Mouse (Mus musculus) stomach, embryonic 16.5 days (tissue): Measurements from ENCODE around the gene Luzp1. TPM values are rescaled to one million over a fixed set of nuclear protein-coding genes. Genes with fewer than 3 reads are reported as not detected.

Experiments
- ATAC-seq: fragments of 200-750 bp; cut with Nextera tagmentation; 2 replicates; pipeline ENCODE4 v1.8.0; 2017; ENCODE audit warnings: moderate number of reproducible peaks, moderate TSS enrichment; ENCODE audit not compliant: insufficient read depth, low FRiP score
- H3K27ac ChIP-seq: fragments of 300-500 bp; sonication (generic); 2 replicates; pipeline ENCODE4 v1.5.1; 2014; ENCODE audit warnings: low read length
- H3K27me3 ChIP-seq: fragments of 300-500 bp; sonication (generic); 2 replicates; pipeline ENCODE4 v1.6.1; 2014; ENCODE audit warnings: low read length, control low read depth, mixed read lengths; ENCODE audit not compliant: control insufficient read depth, insufficient read depth
- H3K36me3 ChIP-seq: fragments of 300-500 bp; sonication (generic); 2 replicates; pipeline ENCODE4 v1.6.1; 2014; ENCODE audit warnings: low read length; ENCODE audit not compliant: control insufficient read depth, insufficient read depth
- H3K4me1 ChIP-seq: fragments of 300-500 bp; sonication (generic); 2 replicates; pipeline ENCODE4 v1.6.1; 2014; ENCODE audit warnings: low read length, control low read depth, mixed read lengths; ENCODE audit not compliant: control insufficient read depth, insufficient read depth
- H3K4me2 ChIP-seq: fragments of 300-500 bp; sonication (generic); 2 replicates; pipeline ENCODE4 v1.6.1; 2014; ENCODE audit warnings: low read depth, low read length, mixed read lengths
- H3K4me3 ChIP-seq: fragments of 300-500 bp; sonication (generic); replicated peaks from 2 replicates; pipeline ENCODE4 v1.5.1; 2014; ENCODE audit warnings: mild to moderate bottlenecking, low read length
- H3K9ac ChIP-seq: fragments of 300-500 bp; sonication (generic); 2 replicates; pipeline ENCODE4 v1.6.1; 2014; ENCODE audit warnings: low read length
- H3K9me3 ChIP-seq: fragments of 300-500 bp; sonication (generic); replicated peaks from 2 replicates; pipeline ENCODE4 v1.6.1; 2016; ENCODE audit warnings: low read length, control low read depth; ENCODE audit not compliant: control insufficient read depth
- WGBS: fragments of 180-500 bp; shearing (Covaris S2); extraction: QIAGEN DNeasy Blood & Tissue Kit; methylation state at CpG from one replicate; pipeline ENCODE4 v1.1.7; 2014; 5-methylcytosine and 5-hydroxymethylcytosine counted together
- polyA plus RNA-seq: library from polyadenylated mRNA; unstranded; fragments of >200 nt; fragmentation: Nextera tagmentation; extraction: Ambion mirVana; gene quantifications from 2 replicates; pipeline ENCODE4 v1.2.1, GENCODE M21; 2015

Luzp1 gene
- polyA plus RNA-seq, 1 experiment from 2014 or later, result 88.7 TPM

DNA sequence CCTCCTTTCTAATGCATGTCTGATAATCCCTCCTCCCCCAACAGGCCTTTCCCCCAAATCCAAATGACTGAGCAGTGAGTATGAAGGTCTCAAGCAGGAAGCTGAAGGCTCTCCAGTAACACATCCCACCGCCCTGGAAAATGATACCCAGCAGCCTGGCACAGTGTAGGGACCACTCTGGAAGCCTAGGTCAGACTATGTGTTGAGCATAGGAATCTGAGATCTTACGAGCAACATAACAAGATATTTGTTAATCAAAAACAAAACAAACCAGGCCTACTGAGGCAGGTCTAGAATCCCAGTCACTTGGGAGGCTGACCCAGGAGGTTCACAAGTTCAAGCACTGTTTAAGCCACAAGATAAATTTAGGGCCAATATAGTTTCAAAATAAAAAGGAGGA is 131.0 kb downstream of the Luzp1 start:
- Histone ChIP-seq H3K9me3 (no peaks in the 10 kb centered on the region), H3K4me1 (peaks cover 13% of the 10 kb centered on the region), H3K36me3 (no peaks in the 10 kb centered on the region), H3K27ac (no peak overlapping the region), H3K4me2 (peak overlapping the region; percentile 76), H3K9ac (peak overlapping the region; percentile 50; the same call in 1 of the 2 replicates), H3K27me3 (no peaks in the 10 kb centered on the region), H3K4me3 (peak overlapping the region; percentile 98)
- 81% methylated on average over 2 of the region's 2 CpGs for WGBS
- no peak for ATAC-seq

DNA sequence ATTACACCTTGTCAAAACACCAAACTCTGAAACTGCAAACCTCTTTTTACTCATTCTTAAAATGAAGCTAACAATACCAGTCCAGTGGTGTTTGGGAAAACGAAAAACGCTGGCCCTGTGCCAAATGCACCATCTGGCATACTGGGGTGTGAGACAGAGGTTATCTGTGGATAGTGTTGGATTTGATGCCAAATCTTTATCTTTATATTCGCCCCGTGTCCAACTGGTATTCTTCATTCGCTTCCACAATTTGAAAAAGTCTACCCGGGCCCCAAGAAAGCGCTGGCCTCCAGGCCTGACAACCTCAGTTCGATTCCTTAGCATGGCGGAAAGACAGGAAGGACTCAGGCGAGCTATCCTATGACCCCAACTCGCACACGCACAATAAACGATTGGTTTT is 131.9 kb downstream of the Luzp1 start:
- no peak for ATAC-seq
- peaks cover 13% of the 10 kb centered on the region for H3K4me1 ChIP-seq
- H3K4me3 ChIP-seq, result peak overlapping the region; percentile 98
- peak overlapping the region; percentile 99 for H3K9ac ChIP-seq
- peak overlapping the region; percentile 89 for H3K27ac ChIP-seq
- H3K36me3 ChIP-seq, result no peaks in the 10 kb centered on the region
- H3K9me3 ChIP-seq, result no peaks in the 10 kb centered on the region
- H3K27me3 ChIP-seq, result no peaks in the 10 kb centered on the region
- H3K4me2 ChIP-seq, result peak overlapping the region; percentile 76
- WGBS, result under 1% methylated on average over 13 of the region's 13 CpGs

DNA sequence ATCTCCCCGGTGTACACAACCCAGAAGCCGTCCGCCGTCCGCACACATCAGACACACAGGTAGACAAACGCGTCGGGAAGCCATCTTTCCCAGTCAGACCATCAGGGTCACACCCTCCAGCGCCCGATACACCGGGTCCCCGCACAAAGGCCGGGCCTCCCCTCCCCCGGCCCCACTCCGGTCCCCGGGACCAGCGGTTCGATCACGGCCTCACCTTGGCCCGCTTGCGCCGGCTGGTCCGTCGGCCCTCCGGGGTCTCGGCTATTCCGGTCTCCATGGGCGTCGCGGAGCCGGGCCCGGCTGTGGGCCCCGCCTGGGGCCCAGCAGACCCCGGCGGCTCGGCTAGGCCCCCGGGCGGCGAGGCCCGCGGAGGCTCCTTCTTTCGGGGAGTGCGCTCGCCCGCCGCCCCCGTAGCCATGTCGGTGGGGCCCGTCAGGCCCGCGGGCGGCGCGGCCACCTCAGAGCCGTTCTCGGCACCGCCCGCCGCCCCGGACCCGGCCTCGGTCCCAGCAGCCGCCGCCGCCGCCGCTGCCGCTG is 132.5 kb downstream of the Luzp1 start:
- Histone ChIP-seq H3K4me3 (peak overlapping the region; percentile 98), H3K27ac (peak overlapping the region; percentile 89), H3K9me3 (no peaks in the 10 kb centered on the region), H3K4me1 (peaks cover 13% of the 10 kb centered on the region), H3K27me3 (no peaks in the 10 kb centered on the region), H3K4me2 (peak overlapping the region; percentile 76), H3K36me3 (no peaks in the 10 kb centered on the region), H3K9ac (peak overlapping the region; percentile 99)
- WGBS, result under 1% methylated on average over 64 of the region's 68 CpGs
- peak; percentile 55 for ATAC-seq

DNA sequence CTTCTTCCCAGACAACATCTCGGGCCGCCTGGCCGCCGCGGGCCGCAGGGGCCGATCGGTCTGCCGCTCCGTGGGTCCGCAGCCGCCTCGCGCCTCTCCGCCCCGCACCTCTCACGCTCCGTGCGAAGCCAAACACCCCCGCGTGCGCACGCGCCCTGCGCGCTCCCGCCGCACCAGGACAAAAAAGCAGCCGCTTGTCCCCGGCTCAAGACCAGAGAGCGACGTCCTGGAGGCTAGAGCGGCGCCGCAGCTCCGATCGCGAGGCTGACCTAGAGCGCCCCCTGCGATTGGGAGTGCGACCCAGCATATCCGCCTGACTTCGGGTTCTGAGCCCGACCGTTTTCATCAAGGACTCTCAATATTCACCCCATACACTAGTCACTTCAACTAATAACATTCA is 133.0 kb downstream of the Luzp1 start, which contains the start of gene Kdm1a:
Gene Kdm1a, minus strand, starts transcription at position 156 of the 400 bp plus-strand sequence.
- peak; percentile 90 for ATAC-seq
- H3K9me3 ChIP-seq, result no peaks in the 10 kb centered on the region
- H3K9ac ChIP-seq, result peak within 1 kb of the TSS; percentile 99
- under 1% methylated on average over 43 of the region's 45 CpGs for WGBS
- peak within 1 kb of the TSS; percentile 89 for H3K27ac ChIP-seq
- peaks cover 13% of the 10 kb centered on the region for H3K4me1 ChIP-seq
- no peaks in the 10 kb centered on the region for H3K36me3 ChIP-seq
- peak within 1 kb of the TSS; percentile 98 for H3K4me3 ChIP-seq
- no peaks in the 10 kb centered on the region for H3K27me3 ChIP-seq
- peak within 1 kb of the TSS; percentile 76 for H3K4me2 ChIP-seq

Other genes starting within 250 kb of the Luzp1 start
- 23.9 and 29.1 TPM in 2 replicates for gene Tcea3, start 222.0 kb upstream of the Luzp1 start, polyA plus RNA-seq
- 23.9 and 25.9 TPM in 2 replicates for gene Zfp46, start 185.1 kb upstream of the Luzp1 start, polyA plus RNA-seq
- 119 and 121 TPM in 2 replicates for gene Hnrnpr, start 158.8 kb upstream of the Luzp1 start, polyA plus RNA-seq
- gene Htr1d, start 46.2 kb upstream of the Luzp1 start, polyA plus RNA-seq, result 0.27 and 0.34 TPM in 2 replicates
- gene 6030445D17Rik, start 7.5 kb upstream of the Luzp1 start, polyA plus RNA-seq, result 0.19 and 0.21 TPM in 2 replicates
- gene Kdm1a, start 133.0 kb downstream of the Luzp1 start, polyA plus RNA-seq, result 17.1 and 18.9 TPM in 2 replicates
- gene Tex46, start 140.7 kb downstream of the Luzp1 start, polyA plus RNA-seq, result not detected in 2 replicates
- gene Lactbl1, start 152.9 kb downstream of the Luzp1 start, polyA plus RNA-seq, result not detected in 2 replicates